Mouse (Mus musculus): ENCODE measurements around the gene Ccdc63. TPM values are rescaled to one million over a fixed set of nuclear protein-coding genes. Genes with fewer than 3 reads are reported as not detected.
A peak's percentile ranks its signal among the peaks of the same experiment; 100 is the strongest.

Gene Ccdc63
- total RNA-seq, 2 experiments from 2014 or later, result 0.24 to 1.2 TPM

DNA sequence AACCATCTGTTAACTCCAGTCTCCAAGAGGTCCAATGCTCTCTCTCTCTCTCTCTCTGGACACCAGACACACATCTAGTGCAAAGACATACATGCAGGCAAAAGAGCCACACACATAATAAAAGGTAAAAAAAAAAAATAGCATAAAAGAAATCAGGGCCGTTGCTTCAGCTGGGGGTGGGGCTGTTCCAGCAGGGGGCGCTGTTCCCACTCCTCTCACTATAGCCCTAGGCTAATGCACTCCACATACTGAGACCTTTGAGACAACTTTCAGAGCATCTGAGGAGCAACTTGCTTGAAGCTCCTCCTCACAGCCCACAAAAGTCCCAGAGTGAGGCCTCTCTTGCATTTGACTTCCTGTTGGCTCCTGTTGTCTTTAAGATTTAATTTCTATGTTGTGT, 36.4 kb downstream of the Ccdc63 start:
- intact Hi-C loops (cut with DNase I), result no loop called here
- no peak for DNase-seq (ENCODE audit: extremely low spot score in 1 of 2, low spot score in 2 of 2)

DNA sequence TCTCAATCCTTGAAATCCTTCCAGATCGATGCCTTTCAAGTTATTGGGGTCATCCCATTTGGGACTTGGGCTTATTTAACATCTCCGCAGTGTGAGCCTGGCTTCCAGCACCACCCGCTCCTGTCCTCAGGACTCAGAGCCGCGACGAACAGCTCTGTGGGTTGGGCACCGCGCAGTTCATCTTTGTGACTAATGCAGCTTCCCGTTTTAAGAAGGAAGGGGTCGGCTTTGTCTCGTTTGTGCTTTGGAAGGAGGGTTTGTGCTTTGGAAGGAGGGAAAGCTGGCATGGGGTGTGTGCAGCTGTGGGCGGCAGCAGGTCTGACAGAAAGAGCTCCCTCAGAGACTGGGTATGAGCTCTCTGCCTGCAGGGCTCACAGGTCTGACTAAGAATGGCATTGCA, 37.5 kb downstream of the Ccdc63 start:
- no peak for DNase-seq (ENCODE audit: extremely low spot score in 1 of 2, low spot score in 2 of 2)
- intact Hi-C loops (cut with DNase I), result no loop called here

DNA sequence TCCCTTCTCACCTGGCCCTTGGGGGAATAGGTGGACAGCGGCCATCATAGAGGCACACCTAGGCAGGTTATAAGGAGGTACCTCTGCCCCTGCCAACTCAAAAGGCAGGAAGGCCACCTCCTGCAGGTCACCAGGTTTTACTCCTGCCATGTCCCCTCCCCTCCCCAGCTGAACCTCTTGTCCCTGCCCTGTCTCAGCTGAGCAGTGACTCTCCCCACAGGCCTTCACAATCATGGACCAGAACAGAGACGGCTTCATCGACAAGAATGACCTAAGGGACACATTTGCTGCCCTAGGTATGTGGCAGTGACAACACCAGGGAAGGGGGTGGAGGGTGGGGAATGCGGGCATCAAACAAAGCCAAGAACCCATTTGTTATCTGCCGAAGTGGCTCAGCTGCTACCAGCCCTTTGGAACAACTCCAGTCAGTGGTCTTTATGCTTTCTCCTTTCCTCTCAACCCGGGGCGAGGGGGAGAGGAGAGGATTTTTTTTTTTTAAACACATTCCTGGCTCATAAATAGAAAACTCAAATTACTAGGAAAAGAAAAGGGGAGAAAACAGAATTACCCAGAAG, 38.1 kb downstream of the Ccdc63 start:
- intact Hi-C loops (cut with DNase I), result no loop called here

DNA sequence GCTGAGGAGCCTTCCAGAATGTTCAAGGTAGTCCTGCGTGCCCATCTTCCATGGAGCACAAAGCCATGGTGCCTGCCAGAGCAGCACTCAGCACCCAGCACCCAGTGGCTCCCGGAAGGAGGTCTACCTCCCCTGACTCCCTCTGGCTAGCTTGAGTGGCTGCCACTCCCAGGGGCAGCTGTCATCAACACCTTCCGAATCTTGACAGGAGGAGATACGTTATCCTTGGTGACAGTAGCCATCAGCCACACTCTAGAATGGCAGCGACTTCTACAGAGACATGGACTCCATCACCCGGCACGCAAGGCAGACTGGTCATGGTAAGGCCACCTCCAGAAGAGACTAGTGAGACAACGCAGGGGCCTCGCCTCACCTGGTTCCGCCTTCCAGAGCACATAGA, 46.2 kb downstream of the Ccdc63 start:
- intact Hi-C loops (cut with DNase I), result no loop called here

More for the DNA sequence above, 38.1 kb downstream of the Ccdc63 start:
- DNase-seq (ENCODE audit: extremely low spot score in 1 of 2, low spot score in 2 of 2), result no peak

DNA sequence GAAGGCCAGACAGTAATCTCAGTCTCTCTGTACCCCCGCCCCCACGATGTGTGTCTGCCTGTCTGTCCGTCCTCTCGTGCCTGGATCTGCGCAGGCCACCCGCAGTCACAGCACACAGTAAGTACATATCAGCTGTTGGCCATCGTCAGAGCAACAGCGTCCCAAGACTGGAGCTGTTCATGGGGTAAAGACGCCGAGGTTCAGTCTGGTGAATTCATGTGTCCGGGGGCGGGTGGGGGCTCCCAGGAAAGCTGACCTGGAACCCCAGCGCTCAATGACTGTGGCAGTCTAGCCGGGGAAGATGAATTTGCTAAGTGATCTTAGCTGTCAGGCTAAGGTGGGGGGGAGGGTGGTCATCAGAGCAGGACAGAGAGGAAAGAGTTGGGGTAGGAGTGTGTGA, 46.9 kb downstream of the Ccdc63 start:
- no peak for DNase-seq (ENCODE audit: extremely low spot score in 1 of 2, low spot score in 2 of 2)
- intact Hi-C loops (cut with DNase I), result no loop called here

More for the DNA sequence above, 46.2 kb downstream of the Ccdc63 start:
- DNase-seq (ENCODE audit: extremely low spot score in 1 of 2, low spot score in 2 of 2), result no peak

DNA sequence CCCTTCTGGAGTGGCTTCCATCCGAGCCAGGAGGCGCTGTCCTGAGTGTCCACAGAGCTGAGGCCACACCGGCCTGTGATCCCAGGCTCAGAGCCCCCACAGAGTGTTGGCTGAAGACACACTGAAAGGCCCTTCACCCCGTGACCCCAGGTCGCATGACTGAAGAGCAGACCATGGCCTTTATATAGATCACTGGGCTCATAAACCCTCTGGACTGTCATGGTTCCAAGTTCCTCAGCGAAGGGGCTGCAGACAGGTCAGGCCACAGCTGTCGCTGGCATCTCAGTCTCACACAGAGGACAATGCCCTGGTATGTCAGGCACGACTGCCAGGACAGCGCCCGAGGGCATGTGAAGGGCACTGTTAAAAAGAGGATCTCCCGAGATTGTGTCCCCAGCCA, 47.8 kb downstream of the Ccdc63 start:
- no peak for DNase-seq (ENCODE audit: extremely low spot score in 1 of 2, low spot score in 2 of 2)
- intact Hi-C loops (cut with DNase I), result no loop called here

DNA sequence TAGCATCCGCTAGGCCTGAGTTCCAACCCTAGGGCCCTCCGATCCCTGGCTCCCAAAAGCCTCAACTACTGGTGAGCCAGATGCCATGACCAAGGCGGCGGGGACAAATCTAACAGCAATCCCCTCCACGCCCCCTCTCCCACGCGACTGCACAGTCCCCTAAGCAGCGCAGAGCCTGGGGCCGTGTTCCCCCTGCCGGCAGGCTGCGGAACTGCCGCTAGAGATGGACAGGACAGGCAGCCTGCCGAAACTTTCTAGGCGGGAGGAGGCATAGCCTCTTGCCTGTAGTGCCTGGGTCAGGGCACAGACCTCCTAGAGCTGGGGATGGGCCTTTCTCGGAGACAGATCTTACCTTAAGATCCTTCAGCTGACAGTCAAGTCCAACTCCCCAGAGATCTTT, 49.6 kb downstream of the Ccdc63 start:
- DNase-seq (ENCODE audit: extremely low spot score in 1 of 2, low spot score in 2 of 2), result peak in 1 of 2 experiments; percentile 63
- intact Hi-C loops (cut with DNase I), result no loop called here

DNA sequence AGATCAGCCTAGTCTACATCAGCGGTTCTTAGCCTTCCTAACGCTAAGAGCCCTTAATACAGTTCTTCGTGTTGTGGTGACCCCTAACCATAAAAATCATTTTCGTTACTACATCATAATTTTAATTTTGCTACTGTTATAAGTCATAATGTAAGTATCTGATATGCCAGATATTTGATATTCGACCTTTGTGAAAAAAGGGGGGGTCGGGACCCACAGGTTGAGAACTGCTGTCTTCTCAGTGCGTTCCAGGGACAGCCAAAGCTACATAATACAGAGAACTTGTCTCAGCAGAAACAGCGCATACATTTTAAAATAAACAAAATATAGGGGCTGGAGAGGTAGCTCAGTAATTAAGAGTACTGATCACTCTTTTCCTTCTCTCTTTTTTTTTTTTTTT, 51.0 kb downstream of the Ccdc63 start:
- DNase-seq (ENCODE audit: extremely low spot score in 1 of 2, low spot score in 2 of 2), result no peak
- intact Hi-C loops (cut with DNase I), result loop anchor here (1.0 to 5.0 kb wide), 2 partner anchors 37 to 217 kb away; partner anchors contain the start of gene Cux2

DNA sequence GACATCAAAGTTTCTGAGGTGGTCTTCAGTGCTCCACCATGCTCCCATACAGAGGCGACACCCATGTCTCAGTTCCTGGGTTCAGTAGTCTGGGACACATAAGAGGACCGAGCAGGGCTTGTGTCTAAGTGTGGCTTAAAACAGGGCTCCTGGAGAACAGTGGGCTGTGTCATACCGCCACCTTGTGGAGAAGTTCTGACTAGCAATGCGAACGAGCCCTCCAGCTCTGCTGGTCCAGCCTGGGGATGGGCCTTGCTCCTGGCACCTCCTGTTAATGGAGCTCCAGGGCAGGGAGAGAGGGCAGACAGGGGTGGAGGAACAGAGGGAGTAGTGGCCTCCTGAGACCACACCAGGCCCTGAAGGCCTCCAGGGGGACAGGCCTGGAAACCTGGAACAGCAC, 51.7 kb downstream of the Ccdc63 start:
- intact Hi-C loops (cut with DNase I), result loop anchor here (1.0 to 5.0 kb wide), 2 partner anchors 37 to 217 kb away; partner anchors contain the start of gene Cux2
- peak; percentile 84 to 85 for DNase-seq (ENCODE audit: extremely low spot score in 1 of 2, low spot score in 2 of 2)

DNA sequence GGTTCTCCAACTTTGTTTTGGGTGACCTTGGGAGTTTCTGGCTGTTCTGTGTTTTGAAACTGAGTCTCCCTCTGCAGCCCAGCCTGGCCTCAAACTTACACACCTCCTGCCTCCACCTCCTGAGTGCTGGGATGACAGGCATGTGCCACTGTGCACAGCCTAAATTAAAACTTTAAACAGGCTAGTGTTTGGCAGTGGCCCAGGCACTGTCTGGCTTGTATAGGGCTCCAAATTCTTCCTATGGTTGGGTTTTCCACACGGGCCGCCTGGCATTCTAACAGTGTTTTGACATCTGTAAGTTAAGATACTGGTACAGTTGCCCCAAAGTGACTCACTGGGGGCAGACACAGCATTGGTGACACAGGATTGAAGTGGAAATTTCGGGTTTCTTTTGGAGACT, 54.5 kb downstream of the Ccdc63 start:
- intact Hi-C loops (cut with DNase I), result loop anchor here (5.0 kb wide), 1 partner anchor 34 kb away; the partner anchor contains the start of gene Cux2
- no peak for DNase-seq (ENCODE audit: extremely low spot score in 1 of 2, low spot score in 2 of 2)

DNA sequence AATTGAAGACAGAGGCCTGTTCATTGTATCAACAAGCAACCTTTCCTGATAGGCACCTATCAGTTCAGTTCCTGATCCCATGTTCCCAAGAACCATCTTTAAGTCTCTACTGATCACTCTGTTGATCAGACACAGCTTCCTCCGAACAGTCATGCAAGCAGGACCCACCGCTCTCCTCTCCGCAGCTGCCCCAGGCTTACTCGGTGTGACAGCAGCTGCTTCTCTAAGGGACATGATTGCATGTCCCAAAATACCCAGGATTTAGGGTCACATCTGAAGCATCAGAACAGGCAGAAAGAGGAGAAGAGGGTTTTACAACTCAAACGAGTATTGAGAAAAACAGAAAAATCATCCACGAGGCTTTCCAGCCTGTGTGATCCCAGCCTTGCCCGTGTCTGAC, 55.3 kb downstream of the Ccdc63 start:
- intact Hi-C loops (cut with DNase I), result loop anchor here (5.0 kb wide), 1 partner anchor 33 kb away; the partner anchor contains the start of gene Cux2
- no peak for DNase-seq (ENCODE audit: extremely low spot score in 1 of 2, low spot score in 2 of 2)

DNA sequence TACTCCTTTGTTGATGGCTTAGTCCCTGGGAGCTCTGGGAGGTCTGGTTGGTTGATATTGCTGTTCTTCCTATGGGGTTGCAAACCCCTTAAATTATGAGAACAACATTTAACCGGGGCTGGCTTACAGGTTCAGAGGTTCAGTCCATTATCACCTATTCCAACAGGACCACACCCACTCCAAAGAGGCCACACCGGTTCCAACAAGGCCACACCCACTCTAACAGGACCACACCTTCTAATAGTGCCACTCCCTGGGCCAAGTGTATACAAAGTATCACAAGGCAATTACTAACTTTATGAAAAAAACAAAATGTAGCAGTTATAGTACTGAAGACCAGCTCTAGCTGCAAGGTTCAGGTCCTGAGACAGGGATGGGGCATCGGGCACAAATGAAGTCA, 56.2 kb downstream of the Ccdc63 start:
- intact Hi-C loops (cut with DNase I), result loop anchor here (5.0 kb wide), 1 partner anchor 192 kb away; no protein-coding TSS in a partner anchor
- no peak for DNase-seq (ENCODE audit: extremely low spot score in 1 of 2, low spot score in 2 of 2)

DNA sequence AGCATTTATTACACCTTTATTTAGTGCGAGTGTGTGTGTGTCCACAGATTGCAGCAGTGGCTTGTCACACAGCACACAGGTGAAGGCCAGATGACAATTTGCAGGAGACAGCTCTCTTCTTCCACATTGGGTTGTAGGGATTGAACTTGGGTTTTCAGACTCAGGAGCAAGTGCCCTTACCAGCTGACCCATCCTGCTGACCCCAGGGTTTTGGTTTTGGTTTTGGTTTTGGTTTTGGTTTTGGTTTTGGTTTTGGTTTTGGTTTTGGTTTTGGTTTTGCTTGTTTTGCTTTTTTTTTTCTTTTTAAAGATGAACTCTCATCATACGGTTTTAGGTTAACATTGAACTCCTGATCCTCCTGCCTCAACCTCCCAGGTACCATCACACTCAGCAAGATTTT, 57.3 kb downstream of the Ccdc63 start:
- intact Hi-C loops (cut with DNase I), result loop anchor here (5.0 kb wide), 1 partner anchor 191 kb away; no protein-coding TSS in a partner anchor
- no peak for DNase-seq (ENCODE audit: extremely low spot score in 1 of 2, low spot score in 2 of 2)

DNA sequence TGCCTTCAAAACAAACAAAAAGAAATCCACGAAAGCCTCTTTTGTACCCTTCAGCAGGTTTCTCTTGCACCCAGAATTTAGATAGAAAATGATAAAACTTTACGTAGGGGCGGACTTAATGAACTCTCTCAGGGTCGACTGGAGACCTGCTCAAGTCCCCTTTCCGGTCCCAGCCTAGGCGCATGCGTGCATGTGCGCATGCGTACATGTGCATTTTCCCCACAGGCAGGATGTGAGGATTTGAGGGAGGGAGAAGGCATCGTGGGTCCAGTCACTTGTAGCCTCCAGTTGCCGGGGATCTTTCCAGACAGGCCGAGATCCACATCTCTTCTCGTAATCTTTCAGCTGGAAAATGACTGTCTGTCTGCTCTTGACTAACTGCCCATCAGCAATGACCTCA, 59.2 kb downstream of the Ccdc63 start:
- DNase-seq (ENCODE audit: extremely low spot score in 1 of 2, low spot score in 2 of 2), result no peak
- intact Hi-C loops (cut with DNase I), result loop anchor here (5.0 kb wide), 1 partner anchor 189 kb away; no protein-coding TSS in a partner anchor

DNA sequence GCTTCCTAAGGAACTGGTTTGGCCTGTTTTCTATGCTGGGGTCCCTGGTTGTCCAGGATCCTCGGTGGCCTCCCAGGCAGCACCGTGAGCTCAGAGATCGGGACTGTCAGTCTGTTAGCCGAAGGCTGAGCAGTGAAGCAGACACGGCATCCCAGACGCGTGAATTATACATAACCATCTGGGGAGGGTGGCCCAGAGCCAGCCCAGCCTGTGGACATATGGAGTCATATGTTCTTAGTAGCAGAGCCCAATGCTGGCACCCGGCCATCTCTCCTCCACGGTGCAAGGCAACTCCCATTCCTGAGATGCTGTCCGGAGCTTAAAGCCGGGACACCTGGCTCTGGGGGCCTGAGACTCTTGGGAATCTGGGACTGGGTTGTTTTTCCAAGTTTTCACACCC, 59.7 kb downstream of the Ccdc63 start:
- peak; percentile 89 for DNase-seq (ENCODE audit: extremely low spot score in 1 of 2, low spot score in 2 of 2)
- intact Hi-C loops (cut with DNase I), result loop anchor here (5.0 kb wide), 1 partner anchor 189 kb away; no protein-coding TSS in a partner anchor

DNA sequence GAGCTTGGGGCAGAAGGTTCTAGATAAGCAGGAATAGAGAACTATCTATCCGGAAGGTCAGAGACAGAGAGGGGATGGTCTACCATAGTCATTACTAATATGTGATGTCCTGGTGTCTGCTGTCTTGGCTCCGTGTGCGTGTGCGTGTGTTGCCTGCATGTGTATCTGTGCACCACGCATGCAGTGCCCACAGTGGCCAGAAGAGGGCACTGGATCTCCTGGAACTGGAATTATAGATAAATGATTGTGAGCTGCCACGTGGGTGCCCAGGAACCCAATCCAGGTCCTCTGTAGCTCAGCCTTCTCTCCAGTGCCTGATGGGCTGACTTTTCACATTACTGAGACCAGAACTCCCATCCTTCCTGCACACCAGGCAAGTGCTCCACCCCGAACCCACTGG, 60.8 kb downstream of the Ccdc63 start:
- no peak for DNase-seq (ENCODE audit: extremely low spot score in 1 of 2, low spot score in 2 of 2)
- intact Hi-C loops (cut with DNase I), result loop anchor here (5.0 kb wide), 1 partner anchor 187 kb away; no protein-coding TSS in a partner anchor

DNA sequence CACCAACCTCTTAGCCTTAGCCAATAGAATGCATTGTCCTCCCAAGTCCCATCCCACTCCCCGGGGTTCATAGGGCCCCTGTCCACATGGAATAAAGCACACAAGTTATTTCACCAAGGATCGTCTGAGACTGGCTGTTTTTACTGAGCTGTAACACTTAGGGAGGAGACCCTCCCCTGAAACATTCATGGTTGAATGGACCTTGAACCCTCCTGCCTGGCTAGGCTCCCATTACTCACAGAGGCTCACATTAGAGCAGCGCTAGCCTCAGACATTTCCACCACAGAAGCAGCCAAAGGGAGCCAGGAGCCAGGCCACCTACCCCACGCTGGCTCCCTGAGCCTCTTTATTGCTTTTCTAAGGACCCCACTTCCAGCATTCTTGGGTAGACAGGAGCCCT, 63.4 kb downstream of the Ccdc63 start:
- DNase-seq (ENCODE audit: extremely low spot score in 1 of 2, low spot score in 2 of 2), result no peak
- intact Hi-C loops (cut with DNase I), result no loop called here

DNA sequence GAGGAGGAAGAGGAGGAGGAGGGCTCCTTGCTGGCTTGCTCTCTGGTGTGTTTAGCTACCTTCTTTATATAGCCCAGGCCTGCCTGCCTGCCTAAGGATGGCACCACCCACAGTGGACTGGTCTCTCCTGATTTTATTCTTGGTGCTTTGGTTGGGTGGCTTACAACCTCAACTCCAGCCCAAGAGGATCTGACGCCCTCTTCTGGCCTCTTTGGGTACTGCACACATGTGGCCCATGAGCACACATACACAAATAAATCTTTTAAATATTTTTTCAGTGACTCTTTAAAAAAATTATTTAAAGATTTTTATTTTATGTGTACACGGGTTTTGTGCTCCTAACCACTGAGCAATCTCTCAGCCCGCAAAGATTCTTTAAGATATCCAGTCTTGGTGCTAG, 64.9 kb downstream of the Ccdc63 start:
- DNase-seq (ENCODE audit: extremely low spot score in 1 of 2, low spot score in 2 of 2), result no peak
- intact Hi-C loops (cut with DNase I), result no loop called here

DNA sequence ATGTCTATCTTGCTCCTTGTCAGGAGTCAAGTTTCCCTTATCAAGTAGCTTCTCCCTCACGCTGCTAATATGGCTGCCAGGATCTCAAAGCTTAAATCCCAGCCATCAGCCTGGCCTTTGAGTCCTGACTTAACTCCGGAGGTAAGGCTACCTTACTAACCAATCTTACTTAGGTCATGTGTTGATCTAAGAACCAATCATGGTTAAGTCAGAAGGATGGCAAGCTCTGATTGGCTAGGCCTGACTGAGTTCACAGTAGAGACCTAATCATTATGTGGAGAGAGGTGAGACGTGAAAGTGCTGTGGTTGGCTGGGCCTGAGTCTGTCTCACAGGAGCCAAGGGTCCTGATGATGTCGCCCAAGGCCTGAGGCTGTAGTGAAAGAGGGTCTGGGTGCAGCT, 68.6 kb downstream of the Ccdc63 start:
- no peak for DNase-seq (ENCODE audit: extremely low spot score in 1 of 2, low spot score in 2 of 2)
- intact Hi-C loops (cut with DNase I), result no loop called here

DNA sequence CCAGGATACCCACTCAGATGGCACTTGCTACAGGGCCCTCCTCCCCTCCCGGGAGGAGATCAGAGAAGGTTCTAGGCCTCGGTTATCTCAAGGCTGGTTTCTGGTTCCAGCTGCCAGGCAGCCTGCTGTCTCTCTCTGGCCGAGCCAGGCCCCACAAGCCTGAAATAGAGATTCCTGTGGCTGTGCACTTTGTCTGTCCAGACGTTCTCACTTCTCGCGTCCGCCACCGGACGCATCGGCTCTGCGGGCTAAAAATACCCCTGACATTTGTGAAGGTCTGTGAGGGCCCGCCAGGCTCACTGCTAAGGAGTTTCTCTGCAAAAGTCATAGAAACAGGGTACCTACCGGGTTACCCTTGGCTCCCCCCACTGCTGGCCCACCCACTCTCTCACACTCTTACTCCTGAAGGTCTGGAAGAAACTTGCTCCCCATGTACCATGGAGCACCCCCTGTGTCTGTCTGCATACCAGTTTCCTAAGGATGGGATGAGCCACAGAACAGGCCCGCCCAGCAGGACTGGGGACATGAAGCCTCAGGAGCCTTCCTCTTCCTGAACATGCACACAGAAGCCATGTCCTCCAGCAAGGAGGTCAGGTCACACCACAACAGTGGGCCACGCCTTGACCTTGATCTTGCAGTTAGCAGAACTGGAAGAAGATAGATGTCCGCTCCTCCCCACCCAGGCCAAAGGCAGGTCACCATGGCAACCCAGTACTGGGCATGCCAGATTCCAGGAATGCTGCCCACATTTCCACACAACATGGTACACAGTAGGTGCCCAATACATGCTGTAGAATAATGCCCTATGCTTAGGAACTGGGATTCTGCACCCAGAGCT, 69.4 kb downstream of the Ccdc63 start:
- DNase-seq (ENCODE audit: extremely low spot score in 1 of 2, low spot score in 2 of 2), result peak in 1 of 2 experiments; percentile 56
- intact Hi-C loops (cut with DNase I), result no loop called here
